Mouse (Mus musculus) embryonic facial prominence, embryonic 12.5 days (tissue): ENCODE measurements at regions not wholly inside any gene's neighbourhood (a gene's known extent, or its start where the extent isn't known, plus 50 kb on each side); places are given as distances from the start of the nearest gene placed in this dataset.

Experiments
- ATAC-seq: fragments of 200-750 bp; cut with Nextera tagmentation; 2 replicates; pipeline ENCODE4 v1.8.0; 2017; ENCODE audit not compliant: insufficient number of reproducible peaks, insufficient read depth, low FRiP score, low TSS enrichment
- H3K27ac ChIP-seq: fragments of 300-500 bp; sonication (generic); 2 replicates; pipeline ENCODE4 v1.5.1; 2016; ENCODE audit warnings: mild to moderate bottlenecking
- H3K27me3 ChIP-seq: fragments of 300-500 bp; sonication (generic); 2 replicates; pipeline ENCODE4 v1.6.1; 2016; ENCODE audit warnings: mild to moderate bottlenecking, moderate library complexity
- H3K36me3 ChIP-seq: fragments of 300-500 bp; sonication (generic); 2 replicates; pipeline ENCODE4 v1.6.1; 2016; ENCODE audit warnings: mild to moderate bottlenecking
- H3K4me1 ChIP-seq: fragments of 300-500 bp; sonication (generic); 2 replicates; pipeline ENCODE4 v1.6.1; 2016
- H3K4me2 ChIP-seq: fragments of 300-500 bp; sonication (generic); replicated peaks from 2 replicates; pipeline ENCODE4 v1.6.1; 2016; ENCODE audit warnings: mild to moderate bottlenecking, moderate library complexity
- H3K4me3 ChIP-seq: fragments of 300-500 bp; sonication (generic); 2 replicates; pipeline ENCODE4 v1.5.1; 2016; ENCODE audit warnings: mild to moderate bottlenecking
- H3K9ac ChIP-seq: fragments of 300-500 bp; sonication (generic); 2 replicates; pipeline ENCODE4 v1.6.1; 2016; ENCODE audit warnings: mild to moderate bottlenecking, moderate library complexity
- H3K9me3 ChIP-seq: fragments of 300-500 bp; sonication (generic); 2 replicates; pipeline ENCODE4 v1.6.1; 2016; ENCODE audit warnings: mild to moderate bottlenecking, moderate library complexity
- whole genome bisulfite sequencing: fragments of 180-500 bp; shearing (Covaris S2); methylation state at CpG from one replicate; pipeline ENCODE4 v1.1.7; 2016; 5-methylcytosine and 5-hydroxymethylcytosine counted together

DNA sequence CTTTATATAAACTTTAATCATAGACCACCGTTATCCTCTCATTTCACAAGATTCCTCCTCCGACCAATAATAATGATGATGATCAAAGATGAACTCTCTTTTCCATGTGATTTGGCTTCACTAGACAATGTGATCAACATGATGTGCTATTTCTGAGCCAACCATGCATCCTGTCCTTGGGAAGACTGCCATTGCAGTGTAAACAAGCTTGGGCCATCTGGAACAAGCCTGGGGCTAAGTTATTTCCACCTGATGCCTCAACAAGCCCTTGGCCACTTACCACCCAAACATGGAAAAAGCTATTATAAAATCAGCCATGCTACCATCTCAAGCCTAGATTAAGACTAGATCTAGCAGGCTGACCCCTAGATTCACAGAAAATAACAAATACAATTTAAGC is 542.9 kb downstream of the Gm9195 start:
- Histone ChIP-seq H3K4me1 (no peaks in the 10 kb centered on the region), H3K4me2 (no peak overlapping the region), H3K27me3 (no peaks in the 10 kb centered on the region), H3K9ac (no peak overlapping the region), H3K27ac (no peak overlapping the region), H3K4me3 (no peak overlapping the region), H3K36me3 (no peaks in the 10 kb centered on the region), H3K9me3 (no peaks in the 10 kb centered on the region)
- WGBS, result 89% methylated on average over 2 of the region's 2 CpGs
- ATAC-seq, result no peak

DNA sequence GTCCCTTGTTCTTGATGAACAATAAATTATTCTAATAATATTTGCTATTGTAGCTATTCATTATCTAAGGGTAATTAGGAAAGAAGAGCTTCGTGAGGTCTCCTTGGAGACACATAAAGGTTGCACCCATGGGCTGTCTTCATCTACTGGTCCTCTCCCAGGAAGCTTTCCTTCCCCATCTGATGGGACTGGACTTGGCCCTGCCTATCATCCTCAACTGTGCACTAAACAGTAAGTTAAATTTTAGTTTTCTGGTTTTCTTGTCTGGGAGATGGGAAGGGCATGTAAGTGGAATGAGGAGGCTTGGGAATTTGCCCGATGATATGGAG is 554.5 kb downstream of the Gm9195 start:
- Histone ChIP-seq H3K9me3 (no peaks in the 10 kb centered on the region), H3K4me2 (no peak overlapping the region), H3K36me3 (no peaks in the 10 kb centered on the region), H3K4me3 (no peak overlapping the region), H3K27ac (no peak overlapping the region), H3K9ac (no peak overlapping the region), H3K27me3 (no peaks in the 10 kb centered on the region), H3K4me1 (no peaks in the 10 kb centered on the region)
- 80% methylated on average over 2 of the region's 2 CpGs for WGBS
- ATAC-seq, result no peak

DNA sequence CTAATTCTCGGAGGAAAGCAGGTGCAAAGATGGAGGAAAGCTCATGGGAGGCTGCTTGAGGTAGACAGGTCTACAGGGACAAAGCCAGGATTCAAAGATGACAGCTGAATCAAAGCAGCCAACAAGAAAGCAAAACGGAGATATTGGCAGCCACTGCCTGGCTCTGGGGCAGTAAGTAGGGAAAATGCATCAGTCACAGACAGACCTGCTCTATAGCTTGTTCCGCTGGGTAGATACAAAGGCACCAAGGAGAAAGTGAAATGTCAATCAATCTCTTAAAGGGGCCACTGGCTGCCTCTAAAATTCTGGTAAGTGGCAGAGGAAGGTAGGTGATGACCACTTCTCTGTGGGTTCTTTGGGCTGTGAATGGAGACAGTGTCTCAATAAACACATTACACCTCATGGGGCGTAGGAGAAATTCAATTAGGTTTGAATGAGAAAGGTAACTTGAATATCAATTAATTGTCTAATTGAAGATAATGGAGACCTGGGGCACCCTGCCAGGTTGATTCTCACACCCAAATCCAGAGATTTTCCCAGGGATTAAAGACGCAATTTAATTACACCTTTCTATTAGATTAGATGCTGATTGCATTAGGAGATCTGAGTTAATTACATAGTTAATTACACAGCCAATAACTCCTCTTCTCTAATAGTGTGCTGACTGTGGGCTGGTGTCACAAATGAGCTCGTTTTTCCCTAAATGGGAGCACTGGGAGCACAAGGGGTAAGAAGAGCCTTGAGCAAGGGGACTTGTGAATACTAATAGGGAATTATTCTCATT is 555.1 kb downstream of the Gm9195 start:
- Histone ChIP-seq H3K27ac (no peak overlapping the region), H3K4me3 (no peak overlapping the region)
- no peak for ATAC-seq

DNA sequence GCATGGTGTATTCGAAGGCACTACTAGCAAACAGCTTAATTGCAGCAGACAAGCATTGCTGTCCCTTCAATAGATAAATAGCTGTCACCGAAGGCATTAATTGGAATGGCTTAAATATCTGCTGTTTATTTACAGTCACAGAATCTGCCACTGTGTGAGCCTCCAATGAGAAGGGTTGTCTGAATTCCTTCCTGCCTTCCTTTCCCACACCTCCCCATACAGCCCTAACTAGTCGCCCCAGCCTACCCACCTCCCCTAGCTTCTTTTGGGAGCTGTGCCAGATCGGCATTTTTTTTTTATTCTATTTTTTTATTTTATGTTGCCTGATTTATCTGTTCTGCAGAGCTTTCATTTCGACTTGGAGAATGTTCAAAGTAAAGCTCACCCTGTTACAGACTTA is 575.7 kb downstream of the Gm9195 start:
- Histone ChIP-seq H3K4me2 (no peak overlapping the region), H3K4me3 (no peak overlapping the region), H3K36me3 (no peaks in the 10 kb centered on the region), H3K27me3 (no peaks in the 10 kb centered on the region), H3K4me1 (no peaks in the 10 kb centered on the region), H3K27ac (no peak overlapping the region), H3K9ac (no peak overlapping the region), H3K9me3 (no peaks in the 10 kb centered on the region)
- WGBS, result 77% methylated on average over 5 of the region's 5 CpGs
- ATAC-seq, result no peak

More for the DNA sequence above, 555.1 kb downstream of the Gm9195 start:
- H3K36me3 ChIP-seq, result no peaks in the 10 kb centered on the region
- no peaks in the 10 kb centered on the region for H3K4me1 ChIP-seq
- 46% methylated on average over 6 of the region's 6 CpGs for WGBS
- H3K9me3 ChIP-seq, result no peaks in the 10 kb centered on the region
- H3K9ac ChIP-seq, result no peak overlapping the region
- no peaks in the 10 kb centered on the region for H3K27me3 ChIP-seq
- H3K4me2 ChIP-seq, result no peak overlapping the region

DNA sequence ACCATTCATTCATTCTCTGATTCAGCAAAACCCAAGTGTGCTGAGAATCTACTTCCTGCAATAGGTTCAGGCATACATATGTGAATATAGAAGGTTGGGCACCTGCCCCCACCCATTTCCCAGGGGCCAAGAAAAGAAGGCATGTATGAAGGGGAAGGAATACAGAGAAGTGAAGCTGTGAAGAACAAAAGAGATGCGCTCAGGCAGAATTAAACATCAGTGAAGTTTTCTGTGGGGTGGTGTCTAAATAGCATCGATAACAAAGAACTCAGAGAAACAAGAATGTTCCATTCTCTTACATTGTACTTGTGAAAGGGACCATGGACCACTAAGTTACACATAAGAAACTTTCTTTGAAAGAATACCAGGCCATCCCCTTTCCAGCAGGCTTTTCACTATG is 580.7 kb downstream of the Gm9195 start:
- no peak overlapping the region for H3K9ac ChIP-seq
- no peak for ATAC-seq
- no peaks in the 10 kb centered on the region for H3K4me1 ChIP-seq
- no peaks in the 10 kb centered on the region for H3K9me3 ChIP-seq
- no peaks in the 10 kb centered on the region for H3K27me3 ChIP-seq
- H3K4me2 ChIP-seq, result no peak overlapping the region
- 86% methylated on average over 2 of the region's 2 CpGs for WGBS
- H3K4me3 ChIP-seq, result no peak overlapping the region
- H3K27ac ChIP-seq, result no peak overlapping the region
- no peaks in the 10 kb centered on the region for H3K36me3 ChIP-seq

DNA sequence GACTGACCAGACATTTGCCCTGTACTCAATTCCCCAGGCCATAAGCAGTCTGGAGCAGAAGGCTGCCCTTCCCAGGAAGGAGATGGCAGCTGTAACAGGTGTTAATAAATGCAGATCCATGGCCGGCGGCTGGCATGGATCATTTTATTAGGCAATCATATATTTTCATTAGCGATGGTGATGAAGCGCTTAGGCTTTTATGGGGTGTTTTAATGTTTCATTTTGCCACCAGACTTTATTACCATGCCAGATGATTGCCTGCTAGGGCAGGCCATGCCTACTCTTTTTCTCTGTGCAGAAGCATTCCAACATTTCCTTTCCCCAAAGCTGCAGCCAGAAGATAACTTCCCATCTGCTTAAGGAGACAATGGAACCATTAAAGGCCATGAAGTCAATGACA is 596.2 kb downstream of the Gm9195 start:
- Histone ChIP-seq H3K9me3 (no peaks in the 10 kb centered on the region), H3K4me1 (no peaks in the 10 kb centered on the region), H3K27ac (no peak overlapping the region), H3K36me3 (no peaks in the 10 kb centered on the region), H3K27me3 (no peaks in the 10 kb centered on the region), H3K4me2 (no peak overlapping the region), H3K9ac (no peak overlapping the region), H3K4me3 (no peak overlapping the region)
- ATAC-seq, result no peak
- 93% methylated on average over 4 of the region's 4 CpGs for WGBS

DNA sequence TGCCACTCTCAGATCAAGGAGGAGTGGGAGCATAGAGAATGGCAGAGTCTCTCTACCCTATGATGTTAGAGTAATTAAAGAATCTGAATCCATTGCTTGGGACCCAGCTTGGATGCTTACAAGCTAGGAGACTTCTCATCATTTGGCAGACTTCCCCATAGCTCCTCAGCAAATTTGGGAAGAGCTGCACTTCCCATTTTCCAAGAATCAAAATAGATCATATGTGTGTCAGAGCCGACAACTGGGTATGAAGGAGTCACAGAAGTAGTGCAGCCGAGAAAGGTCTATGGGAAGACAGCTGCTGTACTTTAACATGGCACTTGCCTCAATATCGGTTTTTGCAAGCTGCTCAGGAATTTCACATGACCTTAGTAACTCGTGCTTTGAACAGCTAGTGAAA is 596.8 kb downstream of the Gm9195 start:
- Histone ChIP-seq H3K4me1 (no peaks in the 10 kb centered on the region), H3K9me3 (no peaks in the 10 kb centered on the region), H3K27ac (no peak overlapping the region), H3K36me3 (no peaks in the 10 kb centered on the region), H3K27me3 (no peaks in the 10 kb centered on the region), H3K9ac (no peak overlapping the region), H3K4me2 (no peak overlapping the region), H3K4me3 (no peak overlapping the region)
- 80% methylated on average over 4 of the region's 4 CpGs for WGBS
- ATAC-seq, result no peak

DNA sequence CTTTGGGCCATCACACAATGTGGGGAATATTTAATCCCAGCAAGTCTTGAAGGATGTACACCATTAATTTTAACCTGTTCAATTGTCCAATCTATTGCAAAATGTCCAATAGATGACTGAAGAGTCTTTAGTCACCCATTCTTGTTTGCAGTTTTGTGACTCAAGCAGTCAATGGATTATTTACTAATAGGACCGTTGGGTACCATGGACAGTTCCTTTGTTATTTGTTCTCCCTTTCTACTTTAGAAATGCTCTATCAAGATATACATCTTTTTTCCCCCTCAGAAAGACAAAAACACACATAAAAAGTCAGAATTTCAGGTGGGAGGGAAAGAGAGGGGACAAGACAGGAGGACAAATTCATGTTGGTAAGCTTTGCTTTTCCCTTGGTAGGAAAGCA is 598.3 kb downstream of the Gm9195 start:
- WGBS, result 74% methylated on average over 1 of the region's 1 CpGs
- no peak for ATAC-seq
- no peaks in the 10 kb centered on the region for H3K9me3 ChIP-seq

DNA sequence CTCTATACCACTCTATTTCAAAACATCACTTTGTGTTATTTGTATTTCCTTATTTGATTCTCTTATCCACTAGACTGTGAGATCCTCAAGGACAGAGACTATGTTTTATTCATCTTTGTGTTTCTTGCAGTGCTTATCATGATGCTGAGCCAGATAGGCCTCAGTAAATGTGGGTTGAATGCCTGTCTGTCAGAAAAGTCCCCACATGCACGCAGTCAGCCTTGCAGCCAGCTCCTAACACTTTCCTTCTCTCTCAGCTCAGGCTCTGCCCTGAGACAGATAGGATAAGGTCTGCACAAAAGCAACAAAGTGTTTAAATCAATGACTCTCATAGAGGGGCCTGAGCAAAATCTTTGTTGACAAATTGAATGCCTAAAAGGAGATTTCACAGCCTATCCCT is 600.0 kb downstream of the Gm9195 start:
- no peak for ATAC-seq
- no peaks in the 10 kb centered on the region for H3K27me3 ChIP-seq
- no peaks in the 10 kb centered on the region for H3K36me3 ChIP-seq
- H3K9ac ChIP-seq, result no peak overlapping the region
- H3K27ac ChIP-seq, result no peak overlapping the region
- no peak overlapping the region for H3K4me2 ChIP-seq
- H3K4me1 ChIP-seq, result no peaks in the 10 kb centered on the region
- H3K9me3 ChIP-seq, result no peaks in the 10 kb centered on the region
- H3K4me3 ChIP-seq, result no peak overlapping the region
- 75% methylated on average over 1 of the region's 1 CpGs for WGBS

More for the DNA sequence above, 598.3 kb downstream of the Gm9195 start:
- H3K9ac ChIP-seq, result no peak overlapping the region
- H3K36me3 ChIP-seq, result no peaks in the 10 kb centered on the region
- H3K4me3 ChIP-seq, result no peak overlapping the region
- no peak overlapping the region for H3K27ac ChIP-seq
- H3K4me1 ChIP-seq, result no peaks in the 10 kb centered on the region
- H3K27me3 ChIP-seq, result no peaks in the 10 kb centered on the region
- H3K4me2 ChIP-seq, result no peak overlapping the region

DNA sequence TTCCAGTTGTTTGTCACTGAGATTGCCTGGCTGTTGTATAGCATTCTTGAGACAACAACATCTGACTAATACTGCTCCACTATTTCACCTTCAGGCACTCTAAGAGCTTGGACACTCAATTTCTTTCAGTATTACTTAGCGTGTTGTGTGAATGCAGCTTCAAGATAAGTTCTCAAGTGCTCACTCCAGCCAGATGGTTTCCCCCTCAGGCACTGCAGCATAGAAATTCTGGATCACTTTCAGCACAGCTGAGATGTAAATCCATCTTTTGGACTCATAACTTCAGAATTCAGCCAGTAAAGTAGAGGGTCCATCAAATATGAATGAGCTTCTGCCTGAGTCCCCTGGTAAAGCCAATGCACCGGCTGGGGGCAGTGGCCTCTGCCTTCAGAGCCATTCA is 608.8 kb downstream of the Gm9195 start:
- no peaks in the 10 kb centered on the region for H3K9me3 ChIP-seq
- 79% methylated on average over 2 of the region's 2 CpGs for WGBS

DNA sequence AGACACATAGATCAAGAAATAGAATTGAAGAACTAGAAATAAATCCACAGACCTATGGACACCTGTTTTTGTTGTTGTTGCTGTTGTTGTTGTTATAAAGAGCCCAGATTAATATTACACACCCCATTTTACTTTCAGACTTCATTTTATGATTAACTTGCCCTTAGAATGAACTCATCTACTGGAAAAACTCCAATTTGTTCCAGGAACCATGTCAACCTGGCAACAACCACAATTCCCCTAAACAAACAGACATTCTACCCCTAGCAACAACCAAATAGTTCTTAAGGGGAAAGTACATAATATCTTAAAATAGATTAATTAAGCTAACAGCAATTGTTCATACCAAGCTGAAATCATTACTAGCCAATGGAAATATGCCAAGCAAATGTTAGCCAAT is 646.1 kb downstream of the Gm9195 start:
- H3K27me3 ChIP-seq, result no peaks in the 10 kb centered on the region
- no peak for ATAC-seq

More for the DNA sequence above, 608.8 kb downstream of the Gm9195 start:
- Histone ChIP-seq H3K36me3 (no peaks in the 10 kb centered on the region), H3K27me3 (no peaks in the 10 kb centered on the region), H3K9ac (no peak overlapping the region), H3K27ac (no peak overlapping the region), H3K4me1 (no peaks in the 10 kb centered on the region), H3K4me3 (no peak overlapping the region), H3K4me2 (no peak overlapping the region)
- ATAC-seq, result no peak

DNA sequence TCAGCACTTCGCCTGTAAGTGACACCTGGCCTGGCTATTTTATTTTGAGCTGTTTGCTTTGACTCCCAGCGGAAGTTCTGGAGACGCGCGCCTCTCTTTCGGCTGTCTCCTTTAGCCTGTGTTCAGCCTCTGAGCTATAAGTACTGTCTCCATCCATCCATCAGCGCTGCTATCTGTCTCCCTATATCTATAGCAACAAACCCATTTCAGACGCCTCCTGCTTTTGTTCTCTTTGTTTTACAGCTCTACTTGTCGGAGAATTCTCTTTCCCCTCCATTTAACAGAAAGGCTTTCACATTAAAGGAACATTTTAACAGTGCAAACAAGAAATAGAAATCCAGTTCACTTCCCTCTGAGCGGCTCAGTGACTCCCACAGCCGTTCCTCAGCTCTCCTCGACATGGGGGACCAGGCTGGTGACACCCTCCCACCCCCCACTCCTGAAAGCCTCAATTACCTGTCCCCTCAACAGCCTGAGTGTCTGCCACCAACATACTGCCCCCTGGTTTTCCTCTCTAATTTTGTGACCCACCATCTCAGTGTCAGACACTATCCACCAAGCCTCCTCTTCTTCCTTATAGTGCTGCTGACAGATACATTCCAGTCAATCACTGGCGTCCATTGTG is 682.7 kb downstream of the Gm9195 start:
- WGBS, result 68% methylated on average over 13 of the region's 13 CpGs
- H3K4me1 ChIP-seq, result no peaks in the 10 kb centered on the region
- H3K9me3 ChIP-seq, result no peaks in the 10 kb centered on the region
- no peaks in the 10 kb centered on the region for H3K27me3 ChIP-seq
- H3K4me3 ChIP-seq, result no peak overlapping the region
- H3K4me2 ChIP-seq, result no peak overlapping the region
- no peak for ATAC-seq
- H3K36me3 ChIP-seq, result no peaks in the 10 kb centered on the region
- H3K27ac ChIP-seq, result no peak overlapping the region
- no peak overlapping the region for H3K9ac ChIP-seq

More for the DNA sequence above, 646.1 kb downstream of the Gm9195 start:
- no peak overlapping the region for H3K4me2 ChIP-seq
- no peak overlapping the region for H3K9ac ChIP-seq
- no peaks in the 10 kb centered on the region for H3K36me3 ChIP-seq
- no peaks in the 10 kb centered on the region for H3K4me1 ChIP-seq
- no peak overlapping the region for H3K27ac ChIP-seq
- H3K4me3 ChIP-seq, result no peak overlapping the region
- H3K9me3 ChIP-seq, result no peaks in the 10 kb centered on the region
